In the genomic region with DNA sequence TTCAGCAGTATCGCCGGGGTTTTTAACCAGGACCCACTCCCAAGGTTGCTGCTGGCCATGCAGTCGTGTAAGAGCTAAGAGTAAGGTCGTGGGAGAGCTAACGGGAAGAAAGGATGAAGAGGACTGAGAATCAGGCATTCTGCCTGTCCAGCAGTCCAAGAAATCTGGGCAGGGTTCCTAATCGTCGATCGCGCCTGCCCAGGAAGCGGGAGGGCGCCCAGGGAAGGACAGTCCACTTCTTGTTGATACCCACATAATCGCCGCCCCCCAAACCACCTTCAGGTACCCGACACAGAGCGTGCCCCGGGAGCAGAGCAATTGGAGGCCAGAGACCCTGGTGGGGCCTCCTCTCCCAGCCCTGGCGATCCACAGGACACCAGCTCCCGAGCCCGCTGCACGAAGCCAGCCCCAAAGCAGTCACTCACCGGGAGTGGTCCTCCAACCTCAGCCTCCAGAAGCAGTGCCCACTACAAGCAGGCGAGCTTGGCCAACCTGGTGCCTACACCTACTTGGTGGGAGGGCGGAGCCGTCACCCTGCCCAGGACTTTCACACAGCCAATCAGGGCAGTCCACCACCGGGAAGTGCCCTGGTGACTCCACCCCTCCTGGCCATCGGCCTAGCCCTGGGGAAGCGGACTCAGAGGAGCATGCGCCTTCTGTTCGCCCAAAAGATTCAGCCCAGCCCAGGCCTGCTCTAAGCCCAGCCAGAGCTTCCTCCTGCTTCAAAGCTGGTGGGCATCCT, we compare ENCODE assay signal across 8 mouse cellular contexts. TPM values are rescaled to one million over a fixed set of nuclear protein-coding genes. Genes with fewer than 3 reads are reported as not detected.
DNase-seq lines count a peak whose midpoint lies in the region; ATAC-seq and TF ChIP-seq lines count a peak whose summit lies in the region.

A gene (minus strand): TSS at position 534 of the 742 bp plus-strand sequence.

- WGBS in kidney, embryonic 14.5 days: under 1% methylated on average over 29 of the region's 29 CpGs
- WGBS in limb, embryonic 15.5 days: under 1% methylated on average over 28 of the region's 29 CpGs

- no peaks in the 10 kb centered on the region for H3K36me3 ChIP-seq in kidney, embryonic 14.5 days (ENCODE audit: control insufficient read depth, insufficient read depth, low read length)
- H3K36me3 ChIP-seq in limb, embryonic 15.5 days: no peaks in the 10 kb centered on the region

- TF ChIP-seq CTCF in bone marrow macrophage, adult 2 months (IDR thresholded peaks at IDR 0.05; ENCODE audit: low read depth, low read length): no peak
- TF ChIP-seq CTCF in embryonic fibroblast, embryonic 13.5 days (IDR thresholded peaks at IDR 0.05; ENCODE audit: borderline replicate concordance, insufficient read depth, low read length): no peak

- H3K4me1 ChIP-seq in bone marrow macrophage, adult 2 months (ENCODE audit: control insufficient read depth, insufficient read depth, low read length): peaks cover 14% of the 10 kb centered on the region
- peaks cover 3% of the 10 kb centered on the region; the same call in 1 of the 2 replicates for H3K4me1 ChIP-seq in embryonic fibroblast, embryonic 13.5 days (ENCODE audit: control insufficient read depth, insufficient read depth, low read length)
- H3K4me1 ChIP-seq in kidney, embryonic 14.5 days (ENCODE audit: control insufficient read depth, insufficient read depth, low read length): no peaks in the 10 kb centered on the region
- H3K4me1 ChIP-seq in limb, embryonic 15.5 days: peaks cover 16% of the 10 kb centered on the region

- DNase-seq in 416B (ENCODE audit: low read depth): peak; percentile 95
- DNase-seq in heart, adult 9 months (ENCODE audit: low spot score in 2 of 2): peak; percentile 97 to 98
- peak; percentile 84 to 87 for DNase-seq in monocyte, adult 2 months (ENCODE audit: low read depth in 1 of 2, low spot score in 2 of 2)
- DNase-seq in spleen, postnatal 36 days (ENCODE audit: low spot score in 2 of 2): peak; percentile 96

- ATAC-seq in kidney, embryonic 14.5 days (ENCODE audit: low FRiP score, low TSS enrichment): peak; percentile 100
- peak; percentile 99 for ATAC-seq in limb, embryonic 15.5 days (ENCODE audit: insufficient number of reproducible peaks, low FRiP score, low TSS enrichment, low read depth)

- peak within 1 kb of the TSS; percentile 88 for H3K27ac ChIP-seq in bone marrow macrophage, adult 2 months (ENCODE audit: insufficient read depth, low read depth, low read length)
- H3K27ac ChIP-seq in embryonic fibroblast, embryonic 13.5 days (ENCODE audit: insufficient read depth, low read length): no peak within 1 kb of the TSS
- no peak within 1 kb of the TSS for H3K27ac ChIP-seq in kidney, embryonic 14.5 days (ENCODE audit: low read depth, low read length)
- H3K27ac ChIP-seq in limb, embryonic 15.5 days: peak within 1 kb of the TSS; percentile 79

- H3K4me2 ChIP-seq in kidney, embryonic 14.5 days (replicated peaks; ENCODE audit: low read depth, low read length): peak within 1 kb of the TSS; percentile 84
- H3K4me2 ChIP-seq in limb, embryonic 15.5 days: peak within 1 kb of the TSS; percentile 83

- peak within 1 kb of the TSS; percentile 92 for H3K4me3 ChIP-seq in bone marrow macrophage, adult 2 months (ENCODE audit: insufficient read depth, low read length)
- H3K4me3 ChIP-seq in embryonic fibroblast, embryonic 13.5 days (ENCODE audit: insufficient read depth, low read length): peak within 1 kb of the TSS; percentile 55
- H3K4me3 ChIP-seq in kidney, embryonic 14.5 days (ENCODE audit: low read length): peak within 1 kb of the TSS; percentile 64
- H3K4me3 ChIP-seq in limb, embryonic 15.5 days: peak within 1 kb of the TSS; percentile 77

- H3K27me3 ChIP-seq in kidney, embryonic 14.5 days (ENCODE audit: control insufficient read depth, insufficient read depth, low read length): no peaks in the 10 kb centered on the region
- H3K27me3 ChIP-seq in limb, embryonic 15.5 days: no peaks in the 10 kb centered on the region

- peak within 1 kb of the TSS; percentile 59 for H3K9ac ChIP-seq in kidney, embryonic 14.5 days (ENCODE audit: low read depth, low read length)
- H3K9ac ChIP-seq in limb, embryonic 15.5 days: peak within 1 kb of the TSS; percentile 70

- no peaks in the 10 kb centered on the region for H3K9me3 ChIP-seq in kidney, embryonic 14.5 days (ENCODE audit: control insufficient read depth, low read length)
- H3K9me3 ChIP-seq in limb, embryonic 15.5 days: no peaks in the 10 kb centered on the region

- TF ChIP-seq POLR2A in bone marrow macrophage, adult 2 months (IDR thresholded peaks at IDR 0.05; ENCODE audit: borderline replicate concordance, low read depth, low read length): peak; percentile 81; the same call in 1 of the 2 replicates
- peak; percentile 90 for TF ChIP-seq POLR2A in embryonic fibroblast, embryonic 13.5 days (IDR thresholded peaks at IDR 0.05; ENCODE audit: low read depth, low read length)

RNA-seq across cellular contexts. Expression of the gene that starts here (rescaled TPM):
- 991 and 1,052 TPM in 2 replicates for polyA plus RNA-seq in bone marrow macrophage, adult 2 months (2012; ENCODE audit: insufficient read depth, insufficient read length, missing spikeins)
- polyA plus RNA-seq in embryonic fibroblast, embryonic 13.5 days (2011; ENCODE audit: insufficient read length, low read depth, missing spikeins): 66.0 and 68.3 TPM in 2 replicates
- 22.0 and 26.7 TPM in 2 replicates for polyA plus RNA-seq in kidney, embryonic 14.5 days (2014; fragmentation: Nextera tagmentation; extraction: Ambion mirVana)
- 46.1 and 50.2 TPM in 2 replicates for polyA plus RNA-seq in limb, embryonic 15.5 days (2015; fragmentation: Nextera tagmentation; extraction: Ambion mirVana)

Comparison
In these comparisons a context has a peak if more than half of its experiments do, and no peak if none do; other contexts are left out.
1. RNA of the gene that starts here (polyA plus RNA-seq): 991 to 1,052 TPM in bone marrow macrophage, adult 2 months; 66.0 to 68.3 TPM in embryonic fibroblast, embryonic 13.5 days, 46.1 to 50.2 TPM in limb, embryonic 15.5 days and 22.0 to 26.7 TPM in kidney, embryonic 14.5 days; every median in the first group is over 10 times any median in the second.
2. H3K27ac ChIP-seq: peak in bone marrow macrophage, adult 2 months (single experiment) and limb, embryonic 15.5 days (single experiment); none in embryonic fibroblast, embryonic 13.5 days (single experiment) and kidney, embryonic 14.5 days (single experiment).
3. Peak in every context shown above with its lines, with median percentiles within 50 percentile points of each other: DNase-seq and H3K4me3 ChIP-seq.